Mouse (Mus musculus) lung, adult 2 months (tissue): ENCODE results near the gene Gck.

Source experiments
- CTCF ChIP-seq: fragments of 200-500 bp; IDR thresholded peaks from 2 replicates; pipeline ENCODE4 v1.5.1; 2011; ENCODE audit warnings: mild to moderate bottlenecking, low read length, control low read depth; ENCODE audit not compliant: insufficient read depth
- POLR2A ChIP-seq: fragments of 200-500 bp; IDR thresholded peaks from 2 replicates; pipeline ENCODE4 v1.6.1; 2011; ENCODE audit warnings: low read depth, mild to moderate bottlenecking, control low read depth, low read length, borderline replicate concordance; ENCODE audit errors: extremely low read depth

- TF ChIP-seq CTCF = no peak
- TF ChIP-seq POLR2A = no peak
Measured at GRCm38 (mm10) chr11:5942966-5943365, 6.9 kb downstream of the Gck start.
